Mouse (Mus musculus): ENCODE measurements around the gene Aebp1. TPM values are rescaled to one million over a fixed set of nuclear protein-coding genes. Genes with fewer than 3 reads are reported as not detected.
"Not testable (repeated sequence)": the region's sequence is repeated elsewhere in the genome, so short reads cannot be mapped to it uniquely, and the experiment has no call there.

Aebp1 gene
- total RNA-seq, 4 experiments from 2014 or later = 443 to 768 (median 514) TPM

DNA sequence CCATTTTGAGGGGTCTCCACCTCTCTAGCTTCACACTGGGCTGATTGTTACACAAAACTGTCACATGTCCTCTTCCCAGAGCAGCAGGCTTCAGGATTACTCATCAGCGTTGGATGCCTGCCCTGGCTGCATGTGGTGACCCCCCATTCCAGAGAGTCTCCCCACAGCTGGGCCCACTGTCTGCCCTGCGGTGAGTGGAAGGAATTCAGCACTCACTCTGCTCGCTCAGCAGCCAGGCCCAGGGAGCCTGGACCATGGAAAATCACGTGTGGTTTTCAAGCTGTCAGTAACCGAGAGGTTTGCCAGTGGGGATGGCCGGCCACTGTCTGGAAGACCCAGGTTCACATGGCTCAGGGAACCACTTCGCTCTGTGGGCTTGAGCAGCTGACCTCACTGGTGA lies 5.8 kb upstream of the Aebp1 start:
- no peak for DNase-seq

DNA sequence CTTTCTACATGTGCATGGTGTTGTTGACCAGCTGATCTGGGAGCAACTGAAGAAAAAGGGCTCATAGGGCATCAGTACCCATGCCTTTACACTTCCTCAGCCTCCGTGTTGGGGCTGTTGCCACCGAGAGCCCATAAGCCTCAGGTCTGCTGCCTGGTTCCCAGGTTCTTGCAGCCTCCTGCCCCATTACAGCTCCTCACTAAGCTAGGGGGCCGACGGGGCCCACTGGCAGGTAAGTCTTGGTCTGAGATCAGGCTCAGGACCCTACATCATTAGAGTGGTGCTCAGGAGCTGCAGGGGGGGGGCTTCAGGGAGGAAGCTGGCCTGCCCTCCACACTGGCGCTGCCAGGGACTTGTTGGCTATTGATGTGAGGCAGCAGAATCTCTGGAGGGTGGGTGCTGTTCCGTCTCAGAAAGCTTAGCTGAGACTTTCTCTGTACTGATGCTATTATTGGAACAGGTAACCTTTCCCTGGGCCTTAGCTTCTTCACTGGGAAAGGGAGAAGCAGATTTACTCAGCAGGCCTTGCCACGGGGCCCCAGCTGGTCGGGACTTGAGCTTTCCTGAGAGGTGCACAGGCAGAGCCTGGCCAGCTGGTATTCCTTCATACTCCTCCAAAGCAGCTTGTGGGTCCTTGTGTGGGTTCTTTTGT lies 5.1 kb upstream of the Aebp1 start:
- no peak for DNase-seq

- DNase-seq = no peak
Observed at GRCm38 (mm10) chr11:5858723-5859122, 3.0 kb upstream of the Aebp1 start.

DNA sequence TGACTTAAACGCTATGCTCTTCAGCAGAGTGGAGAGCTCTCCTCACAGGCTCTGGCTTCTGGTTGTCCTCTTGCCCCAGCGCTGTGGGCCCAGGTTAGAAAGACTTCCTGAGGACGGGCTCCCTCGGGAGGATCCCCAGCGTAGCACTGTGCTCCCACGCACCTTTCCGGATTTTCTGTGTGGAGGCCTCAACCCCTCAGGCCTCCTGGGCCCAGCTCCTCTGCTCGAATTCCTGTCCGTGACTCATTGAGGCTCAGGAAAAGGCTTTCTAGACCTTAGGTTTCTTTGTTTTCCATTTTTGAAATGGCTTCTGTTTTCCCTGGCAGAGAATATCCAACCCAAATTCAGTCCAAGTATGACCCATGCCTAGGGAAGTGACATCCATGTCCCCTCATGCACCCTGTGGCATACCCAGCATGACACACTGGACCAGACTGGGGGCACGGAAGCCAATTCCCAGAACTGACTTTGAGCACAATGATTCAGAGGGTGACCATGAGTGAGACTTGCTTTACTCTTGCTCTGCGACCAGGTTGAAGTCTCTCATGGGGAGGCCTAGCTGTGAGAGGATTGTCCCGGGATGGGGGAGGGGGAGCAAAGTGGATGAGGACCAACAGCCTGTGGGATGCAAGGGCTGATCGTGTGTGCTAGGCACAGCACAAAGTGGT lies 1.7 kb upstream of the Aebp1 start:
- DNase-seq = no peak

DNA sequence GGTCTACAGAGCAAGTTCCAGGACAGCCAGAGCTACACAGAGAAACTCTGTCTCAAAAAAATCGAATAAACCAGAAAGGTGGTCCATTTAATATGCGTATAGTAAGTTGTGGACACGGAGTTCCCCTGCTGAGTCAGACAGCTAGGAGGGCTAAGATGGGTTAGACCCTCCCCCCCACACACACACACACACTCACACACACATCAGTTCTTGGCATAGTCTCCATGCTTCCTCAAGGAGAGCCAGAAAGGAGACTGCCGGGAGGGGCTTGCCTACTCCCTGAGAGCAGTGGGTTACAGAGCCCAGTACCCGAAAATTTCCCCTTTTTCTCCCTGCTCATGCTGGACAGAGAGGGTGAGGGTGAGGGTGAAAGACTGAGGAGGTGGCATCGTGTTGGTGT lies 1.1 kb upstream of the Aebp1 start:
- DNase-seq = no peak

GRCm38 (mm10) chr11:5862394-5863105 lies 803 bp downstream of the Aebp1 start:
- DNase-seq = peak; percentile 88

DNA sequence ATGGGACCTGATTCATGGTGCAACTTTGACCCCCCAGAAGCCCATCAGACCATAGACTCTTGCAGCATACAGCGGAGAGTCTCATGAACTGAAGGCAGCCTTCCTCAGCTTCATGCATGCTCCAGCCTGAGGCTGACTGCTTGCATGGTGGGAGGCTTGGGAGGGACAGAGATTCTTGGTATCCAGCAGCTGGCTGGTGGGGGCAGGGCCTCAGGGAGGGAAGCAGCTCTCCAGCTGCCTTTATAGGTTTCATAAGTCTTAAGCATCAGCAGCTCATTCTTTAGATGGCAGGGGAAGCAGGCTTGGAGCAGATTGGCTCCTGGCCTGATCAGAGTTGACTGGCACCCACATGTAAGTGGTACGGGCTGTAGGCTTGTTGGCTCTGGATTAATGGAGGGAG lies 5.4 kb downstream of the Aebp1 start:
- no peak for DNase-seq

DNA sequence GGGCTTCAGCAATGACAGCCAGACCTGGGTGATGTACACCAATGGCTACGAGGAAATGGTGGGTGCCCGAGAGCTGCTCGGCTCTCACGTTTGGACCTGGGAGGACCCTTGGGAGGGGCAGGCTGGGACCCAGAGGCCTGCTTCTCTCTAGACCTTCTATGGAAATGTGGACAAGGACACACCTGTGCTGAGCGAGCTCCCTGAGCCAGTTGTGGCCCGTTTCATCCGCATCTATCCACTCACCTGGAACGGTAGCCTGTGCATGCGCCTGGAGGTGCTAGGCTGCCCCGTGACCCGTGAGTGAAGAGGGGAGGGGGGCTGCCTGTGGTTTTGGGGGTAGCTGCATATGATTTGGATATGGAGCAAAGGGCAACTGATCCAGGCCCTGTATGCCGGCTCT lies 6.6 kb downstream of the Aebp1 start:
- DNase-seq = no peak

DNA sequence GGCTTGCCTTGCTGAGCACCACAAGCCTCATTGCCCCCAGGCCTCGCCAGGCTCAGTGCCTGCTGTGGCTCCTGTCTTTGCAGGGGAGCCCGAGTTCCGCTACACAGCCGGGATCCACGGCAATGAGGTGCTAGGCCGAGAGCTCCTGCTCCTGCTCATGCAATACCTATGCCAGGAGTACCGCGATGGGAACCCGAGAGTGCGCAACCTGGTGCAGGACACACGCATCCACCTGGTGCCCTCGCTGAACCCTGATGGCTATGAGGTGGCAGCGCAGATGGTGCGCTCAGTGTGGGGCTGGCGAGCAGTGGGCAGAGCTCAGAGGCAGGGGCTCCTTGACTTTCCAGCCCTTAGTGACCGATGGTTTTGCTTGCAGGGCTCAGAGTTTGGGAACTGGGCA lies 7.6 kb downstream of the Aebp1 start:
- no peak for DNase-seq

DNA sequence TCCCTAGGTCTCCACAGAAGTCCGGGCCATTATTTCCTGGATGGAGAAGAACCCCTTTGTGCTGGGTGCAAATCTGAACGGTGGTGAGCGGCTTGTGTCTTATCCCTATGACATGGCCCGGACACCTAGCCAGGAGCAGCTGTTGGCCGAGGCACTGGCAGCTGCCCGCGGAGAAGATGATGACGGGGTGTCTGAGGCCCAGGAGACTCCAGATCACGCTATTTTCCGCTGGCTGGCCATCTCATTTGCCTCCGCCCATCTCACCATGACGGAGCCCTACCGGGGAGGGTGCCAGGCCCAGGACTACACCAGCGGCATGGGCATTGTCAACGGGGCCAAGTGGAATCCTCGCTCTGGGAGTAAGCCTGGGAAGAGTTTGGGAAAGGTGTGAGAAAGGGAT lies 8.3 kb downstream of the Aebp1 start:
- no peak for DNase-seq

- no peak for DNase-seq
Observed at GRCm38 (mm10) chr11:5872707-5873106, 11.0 kb downstream of the Aebp1 start.

GRCm38 (mm10) chr11:5873192-5873591 lies 11.4 kb downstream of the Aebp1 start:
- DNase-seq = no peak

DNA sequence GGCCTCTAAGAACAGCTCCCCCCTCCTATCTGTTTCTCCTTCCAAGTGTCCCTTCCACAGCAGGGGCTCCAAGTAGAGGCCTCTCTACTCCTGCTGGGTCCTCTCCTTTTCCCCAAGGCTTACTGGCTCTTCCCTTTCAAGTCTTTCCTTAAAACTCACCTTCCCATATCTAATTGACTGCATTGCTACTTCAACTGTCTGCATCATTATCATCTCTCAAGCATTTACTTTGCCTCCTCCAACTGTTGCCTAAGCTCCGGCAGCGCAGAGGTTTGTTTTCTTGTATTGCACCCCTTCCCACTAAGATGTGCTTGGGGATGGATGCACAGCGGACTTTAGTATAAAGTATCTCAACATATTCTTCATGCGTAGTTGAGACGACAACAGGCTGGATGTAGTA lies 15.7 kb downstream of the Aebp1 start:
- DNase-seq = no peak

- DNase-seq = peak; percentile 97
Observed at GRCm38 (mm10) chr11:5877921-5878526, 16.3 kb downstream of the Aebp1 start, which contains the start of gene Pold2. TSS of gene Pold2 (minus strand) at chr11:5878292.

GRCm38 (mm10) chr11:5878661-5879060 lies 16.9 kb downstream of the Aebp1 start:
- no peak for DNase-seq

DNA sequence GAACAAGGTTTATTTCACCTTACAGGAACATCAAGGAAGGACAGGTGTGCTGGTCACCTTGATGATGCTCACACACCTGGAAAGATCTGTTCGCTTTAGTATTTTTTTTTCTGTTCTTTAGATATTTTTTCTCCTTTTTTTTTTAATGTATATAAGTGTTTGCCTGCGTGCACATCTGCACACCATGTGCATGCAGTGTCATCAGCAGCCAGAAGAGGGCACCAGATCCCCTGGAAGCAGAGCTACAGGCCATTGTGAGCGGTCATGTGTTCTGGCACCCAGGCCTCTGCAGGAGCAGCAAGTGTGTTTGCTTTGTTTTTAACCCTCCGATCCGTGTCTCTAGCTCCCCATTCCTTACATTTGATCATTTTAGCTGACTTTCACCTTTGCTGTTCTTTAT lies 18.2 kb downstream of the Aebp1 start:
- no peak for DNase-seq

GRCm38 (mm10) chr11:5882518-5882917 lies 20.8 kb downstream of the Aebp1 start:
- DNase-seq = no peak

DNA sequence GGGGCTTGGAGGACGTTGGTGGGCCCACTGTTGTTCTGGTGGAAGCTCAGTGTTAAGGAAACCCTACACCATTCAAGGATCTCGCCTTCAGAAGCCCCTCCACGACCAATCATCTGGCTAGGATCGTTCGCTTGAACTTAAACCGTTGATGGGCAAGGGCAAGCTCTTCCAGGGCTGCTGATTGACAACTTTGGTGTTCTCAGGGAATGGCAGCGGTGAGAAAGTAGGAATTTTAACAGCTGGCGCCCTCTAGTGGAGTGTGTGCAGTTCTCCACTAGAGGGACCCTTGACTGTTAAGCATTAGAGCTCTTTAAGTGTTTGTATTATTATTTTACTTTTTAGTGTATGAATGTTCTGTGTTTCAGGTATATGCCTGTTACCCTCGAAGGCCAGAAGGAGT lies 24.4 kb downstream of the Aebp1 start:
- DNase-seq = no peak

DNA sequence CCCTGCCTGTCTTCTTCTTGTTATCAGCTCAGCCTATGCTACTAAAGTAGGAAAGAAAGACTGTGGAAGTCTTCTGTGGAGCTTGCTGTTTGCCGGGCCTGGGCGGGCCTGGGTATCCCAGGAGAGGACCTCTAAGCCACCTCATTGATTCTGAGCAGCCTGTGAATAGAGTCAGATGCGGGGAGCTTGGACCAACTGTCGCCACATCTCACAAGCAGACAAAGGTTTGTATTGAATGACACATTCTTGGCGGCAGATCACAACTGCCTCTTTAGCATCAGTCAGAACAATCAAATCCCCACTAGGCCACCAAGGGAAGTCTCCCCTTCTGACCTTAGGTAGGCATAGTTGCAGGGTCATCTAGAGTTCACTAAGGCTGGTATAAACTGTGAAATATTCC lies 25.5 kb downstream of the Aebp1 start:
- DNase-seq = no peak

DNA sequence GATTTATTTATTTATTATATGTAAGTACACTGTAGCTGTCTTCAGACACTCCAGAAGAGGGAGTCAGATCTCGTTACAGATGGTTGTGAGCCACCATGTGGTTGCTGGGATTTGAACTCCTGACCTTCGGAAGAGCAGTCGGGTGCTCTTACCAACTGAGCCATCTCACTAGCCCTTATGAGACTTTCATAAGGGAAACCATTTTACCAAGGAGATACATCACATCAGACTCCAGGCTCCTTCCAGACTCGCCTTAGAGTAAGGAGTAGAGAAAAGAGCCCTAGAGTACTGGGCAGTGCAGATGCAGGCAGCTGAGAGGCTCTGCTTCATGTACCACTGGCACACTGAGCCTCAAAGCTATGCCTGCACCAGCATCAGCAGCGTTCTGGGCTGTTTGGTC lies 26.8 kb downstream of the Aebp1 start:
- DNase-seq = not testable (repeated sequence)

DNA sequence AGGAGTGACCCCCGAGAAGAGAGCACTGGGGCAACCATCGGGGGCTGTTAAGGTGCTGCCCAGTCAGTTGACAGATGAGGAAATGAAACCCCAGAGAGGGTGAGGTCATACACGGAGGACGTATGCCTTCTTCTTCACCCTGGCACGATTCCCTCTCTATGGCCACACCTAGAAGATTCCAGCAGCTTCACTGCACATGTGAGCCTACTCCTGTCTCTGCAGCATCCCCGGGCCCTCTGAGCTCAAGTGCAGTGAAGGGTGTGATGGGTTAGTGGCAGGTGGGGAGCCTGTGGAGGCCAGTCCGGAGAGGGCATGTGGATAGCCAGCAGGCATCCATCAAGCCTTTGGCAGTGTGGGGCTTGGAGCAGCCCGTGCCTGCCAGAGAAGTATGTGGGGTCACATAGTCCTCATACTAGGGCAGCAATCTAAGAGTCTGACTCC lies 30.4 kb downstream of the Aebp1 start:
- DNase-seq = no peak

DNA sequence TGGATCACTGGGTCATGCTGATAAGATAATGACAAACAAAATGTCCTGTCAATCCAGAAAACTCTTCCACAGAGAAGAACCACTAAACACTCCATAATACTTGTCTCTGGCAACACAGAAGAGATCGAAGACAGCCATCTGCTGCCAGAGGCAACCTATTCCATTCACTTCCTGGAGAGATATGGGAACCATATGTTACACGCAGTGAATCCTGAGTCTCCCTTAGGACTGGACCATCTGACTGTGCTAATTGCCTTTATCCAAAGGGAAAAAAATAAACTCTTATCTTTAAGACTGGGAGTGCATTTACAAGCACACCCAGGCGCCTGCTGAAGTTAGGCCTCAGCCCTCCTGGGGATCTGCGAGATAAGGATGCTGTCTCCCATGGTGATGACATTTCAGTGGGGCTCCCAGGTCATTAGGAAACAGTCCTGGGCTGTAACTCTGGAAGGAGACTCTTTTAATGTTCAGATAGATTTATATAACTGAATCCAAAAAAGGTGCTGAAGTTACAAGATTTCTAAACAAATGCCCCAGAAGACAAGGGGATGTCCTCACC lies 31.1 kb downstream of the Aebp1 start:
- no peak for DNase-seq

DNA sequence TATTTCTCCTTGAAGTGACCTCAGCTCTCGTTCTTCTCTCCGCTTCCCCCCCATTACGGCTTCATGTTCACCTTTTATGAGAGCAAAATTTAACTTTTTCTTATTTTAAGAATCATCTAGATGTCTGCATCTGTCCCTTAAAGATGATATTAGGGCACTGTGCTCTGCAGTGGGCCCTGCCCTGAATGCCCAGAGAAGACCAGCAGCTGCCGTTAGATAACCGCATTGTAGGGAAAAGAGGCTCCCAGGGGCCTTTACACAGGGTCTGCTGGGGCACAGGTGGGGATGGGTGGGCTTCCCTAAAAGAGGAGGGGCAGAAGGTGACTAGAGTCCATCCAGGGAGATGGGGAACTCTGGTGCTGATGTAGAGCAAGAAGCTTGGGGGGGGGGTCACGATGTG lies 32.1 kb downstream of the Aebp1 start:
- no peak for DNase-seq

Measured in adrenal gland, adult 8-10 months (tissue).